Mouse (Mus musculus): ENCODE measurements at regions not wholly inside any gene's neighbourhood (a gene's known extent, or its start where the extent isn't known, plus 50 kb on each side); places are given as distances from the start of the nearest gene placed in this dataset.

DNA sequence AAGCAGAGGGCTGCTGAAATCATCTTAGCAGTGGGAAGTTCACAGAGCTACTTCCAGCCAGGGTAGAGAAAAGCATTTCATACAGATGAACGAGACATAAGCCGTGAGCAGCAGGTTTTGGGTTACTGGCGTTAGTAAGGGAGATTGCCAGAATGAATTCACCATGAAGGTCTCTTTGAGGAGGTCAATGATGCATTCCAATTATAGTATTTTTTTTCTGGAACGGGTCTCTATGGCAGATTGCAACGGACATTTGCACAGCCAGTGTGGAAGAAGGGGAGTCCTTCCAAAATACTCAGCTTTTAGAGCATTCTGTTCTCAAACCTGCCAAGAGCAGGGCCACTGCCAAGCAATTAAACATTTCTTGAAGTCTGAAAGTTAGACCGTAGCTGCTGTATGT is 201.4 kb upstream of the Luzp2 start:
- H3K9me3 ChIP-seq (ENCODE audit: control insufficient read depth, insufficient read depth, low read depth, low read length), result no peaks in the 10 kb centered on the region
- H3K36me3 ChIP-seq (ENCODE audit: control insufficient read depth, insufficient read depth, low read length, poor library complexity, severe bottlenecking), result no peaks in the 10 kb centered on the region
- in situ Hi-C loops (cut with MboI; ENCODE audit: low sequenced_read_pairs in 2 of 2, unreplicated experiment in 2 of 2), result no loop called here
- TF ChIP-seq CHD2 (IDR thresholded peaks at IDR 0.05; ENCODE audit: low read depth, low read length) (no peak), ZC3H11A (IDR thresholded peaks at IDR 0.05; ENCODE audit: borderline replicate concordance, low read depth, low read length) (no peak), ZNF384 (IDR thresholded peaks at IDR 0.05; ENCODE audit: low read depth, low read length) (no peak), MAFK (IDR thresholded peaks at IDR 0.05; ENCODE audit: insufficient read depth, low read depth, low read length) (no peak), HCFC1 (IDR thresholded peaks at IDR 0.05; ENCODE audit: borderline replicate concordance, insufficient read depth, low read length) (no peak)
- no peak for DNase-seq (ENCODE audit: low read depth, low spot score)
- H3K4me3 ChIP-seq (ENCODE audit: insufficient read depth in 1 of 2, low read depth in 1 of 2, low read length in 2 of 2, poor library complexity in 1 of 2, severe bottlenecking in 1 of 2), result no peak overlapping the region
- no peaks in the 10 kb centered on the region for H3K4me1 ChIP-seq (ENCODE audit: control insufficient read depth in 2 of 2, insufficient read depth in 2 of 2, low read length in 2 of 2, poor library complexity in 1 of 2)
- H3K9ac ChIP-seq (ENCODE audit: insufficient read depth, low read depth, low read length, poor library complexity, severe bottlenecking), result no peak overlapping the region
- no peak overlapping the region for H3K27ac ChIP-seq (ENCODE audit: insufficient read depth, low read depth, low read length, poor library complexity, severe bottlenecking)

DNA sequence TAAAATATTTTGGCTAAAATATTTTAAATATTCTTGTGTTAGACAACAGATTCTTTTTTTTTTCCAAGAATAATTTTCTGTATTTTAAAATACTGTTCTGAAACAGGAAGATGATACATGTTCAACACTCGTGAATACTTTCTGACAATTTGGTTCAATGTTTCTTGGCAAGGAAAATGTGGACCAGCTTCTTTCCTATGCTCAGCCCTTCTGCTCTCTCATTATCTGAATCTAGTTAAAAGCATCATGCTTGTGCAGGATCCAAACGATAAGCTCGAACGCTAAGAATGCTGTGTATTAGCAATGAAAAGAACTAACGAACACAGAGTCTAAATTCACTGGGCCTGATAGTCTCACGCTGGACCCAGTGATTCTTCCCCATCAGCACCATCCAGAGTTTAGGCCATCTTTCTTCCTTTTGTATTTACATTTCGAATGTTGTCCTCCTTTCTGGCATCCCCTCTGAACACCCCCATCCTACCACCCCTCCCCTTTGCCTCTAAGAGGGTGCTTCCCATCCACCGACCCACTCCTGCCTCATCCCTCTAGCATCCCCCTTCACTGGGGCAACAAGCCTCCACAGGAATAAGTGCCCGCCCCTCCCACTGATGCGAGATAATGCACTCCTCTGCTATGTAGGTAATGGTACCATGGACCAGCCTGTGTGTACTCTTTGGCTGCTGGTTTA is 200.8 kb upstream of the Luzp2 start:
- Histone ChIP-seq H3K4me3 (ENCODE audit: insufficient read depth in 1 of 2, low read depth in 1 of 2, low read length in 2 of 2, poor library complexity in 1 of 2, severe bottlenecking in 1 of 2) (no peak overlapping the region), H3K36me3 (ENCODE audit: control insufficient read depth, insufficient read depth, low read length, poor library complexity, severe bottlenecking) (no peaks in the 10 kb centered on the region), H3K9me3 (ENCODE audit: control insufficient read depth, insufficient read depth, low read depth, low read length) (no peaks in the 10 kb centered on the region), H3K9ac (ENCODE audit: insufficient read depth, low read depth, low read length, poor library complexity, severe bottlenecking) (no peak overlapping the region), H3K4me1 (ENCODE audit: control insufficient read depth in 2 of 2, insufficient read depth in 2 of 2, low read length in 2 of 2, poor library complexity in 1 of 2) (no peaks in the 10 kb centered on the region), H3K27ac (ENCODE audit: insufficient read depth, low read depth, low read length, poor library complexity, severe bottlenecking) (no peak overlapping the region)
- no peak for TF ChIP-seq MAFK (IDR thresholded peaks at IDR 0.05; ENCODE audit: insufficient read depth, low read depth, low read length)
- TF ChIP-seq ZC3H11A (IDR thresholded peaks at IDR 0.05; ENCODE audit: borderline replicate concordance, low read depth, low read length), result no peak
- TF ChIP-seq ZNF384 (IDR thresholded peaks at IDR 0.05; ENCODE audit: low read depth, low read length), result no peak
- no peak for TF ChIP-seq HCFC1 (IDR thresholded peaks at IDR 0.05; ENCODE audit: borderline replicate concordance, insufficient read depth, low read length)
- TF ChIP-seq CHD2 (IDR thresholded peaks at IDR 0.05; ENCODE audit: low read depth, low read length), result no peak
- DNase-seq (ENCODE audit: low read depth, low spot score), result no peak
- in situ Hi-C loops (cut with MboI; ENCODE audit: low sequenced_read_pairs in 2 of 2, unreplicated experiment in 2 of 2), result no loop called here

DNA sequence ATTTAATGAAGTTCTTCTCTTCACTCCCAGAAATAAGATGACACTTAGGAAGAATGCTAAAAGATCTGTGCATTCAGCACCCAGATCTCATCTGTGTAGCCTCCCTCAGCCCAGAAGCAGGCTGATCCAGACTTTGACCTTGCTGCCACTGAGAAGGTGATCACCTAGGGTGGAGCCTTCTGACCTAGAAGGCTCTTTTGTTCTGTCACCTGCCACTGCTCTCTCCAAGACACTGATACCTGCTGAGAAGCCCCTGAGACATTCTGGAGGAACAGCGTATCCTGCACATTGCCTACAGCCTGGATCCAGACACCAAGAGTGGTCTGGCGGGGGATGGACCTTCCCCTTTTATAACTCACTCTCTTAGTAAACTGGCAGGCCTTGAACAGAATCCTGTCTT is 190.0 kb upstream of the Luzp2 start:
- no peaks in the 10 kb centered on the region for H3K9me3 ChIP-seq (ENCODE audit: control insufficient read depth, insufficient read depth, low read depth, low read length)
- H3K27ac ChIP-seq (ENCODE audit: insufficient read depth, low read depth, low read length, poor library complexity, severe bottlenecking), result no peak overlapping the region
- in situ Hi-C loops (cut with MboI; ENCODE audit: low sequenced_read_pairs in 2 of 2, unreplicated experiment in 2 of 2), result no loop called here
- TF ChIP-seq HCFC1 (IDR thresholded peaks at IDR 0.05; ENCODE audit: borderline replicate concordance, insufficient read depth, low read length) (no peak), ZNF384 (IDR thresholded peaks at IDR 0.05; ENCODE audit: low read depth, low read length) (no peak), MAFK (IDR thresholded peaks at IDR 0.05; ENCODE audit: insufficient read depth, low read depth, low read length) (no peak), ZC3H11A (IDR thresholded peaks at IDR 0.05; ENCODE audit: borderline replicate concordance, low read depth, low read length) (no peak), CHD2 (IDR thresholded peaks at IDR 0.05; ENCODE audit: low read depth, low read length) (no peak)
- DNase-seq (ENCODE audit: low read depth, low spot score), result no peak
- no peak overlapping the region for H3K4me3 ChIP-seq (ENCODE audit: insufficient read depth in 1 of 2, low read depth in 1 of 2, low read length in 2 of 2, poor library complexity in 1 of 2, severe bottlenecking in 1 of 2)
- no peak overlapping the region for H3K9ac ChIP-seq (ENCODE audit: insufficient read depth, low read depth, low read length, poor library complexity, severe bottlenecking)
- H3K36me3 ChIP-seq (ENCODE audit: control insufficient read depth, insufficient read depth, low read length, poor library complexity, severe bottlenecking), result no peaks in the 10 kb centered on the region
- H3K4me1 ChIP-seq (ENCODE audit: control insufficient read depth in 2 of 2, insufficient read depth in 2 of 2, low read length in 2 of 2, poor library complexity in 1 of 2), result no peaks in the 10 kb centered on the region

DNA sequence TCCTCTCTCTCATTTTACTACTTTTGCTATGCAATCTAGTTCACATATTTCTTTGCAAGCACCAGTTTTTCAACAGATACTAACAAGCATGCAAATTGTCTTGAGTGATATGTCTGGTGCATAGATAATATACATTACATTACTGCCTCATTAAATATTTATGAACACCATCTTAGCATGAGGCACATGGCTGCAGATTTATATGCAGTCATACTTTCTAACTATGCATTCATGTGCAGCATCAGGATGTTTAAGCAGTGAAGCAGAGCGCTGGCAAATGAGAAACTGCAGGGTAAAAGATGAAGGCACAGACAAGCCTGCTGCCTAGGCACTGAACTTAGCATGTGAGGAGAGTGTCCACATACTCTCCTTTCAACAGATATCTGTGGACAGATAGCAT is 186.3 kb upstream of the Luzp2 start:
- in situ Hi-C loops (cut with MboI; ENCODE audit: low sequenced_read_pairs in 2 of 2, unreplicated experiment in 2 of 2), result no loop called here
- Histone ChIP-seq H3K36me3 (ENCODE audit: control insufficient read depth, insufficient read depth, low read length, poor library complexity, severe bottlenecking) (no peaks in the 10 kb centered on the region), H3K4me3 (ENCODE audit: insufficient read depth in 1 of 2, low read depth in 1 of 2, low read length in 2 of 2, poor library complexity in 1 of 2, severe bottlenecking in 1 of 2) (no peak overlapping the region), H3K27ac (ENCODE audit: insufficient read depth, low read depth, low read length, poor library complexity, severe bottlenecking) (no peak overlapping the region), H3K4me1 (ENCODE audit: control insufficient read depth in 2 of 2, insufficient read depth in 2 of 2, low read length in 2 of 2, poor library complexity in 1 of 2) (no peaks in the 10 kb centered on the region), H3K9ac (ENCODE audit: insufficient read depth, low read depth, low read length, poor library complexity, severe bottlenecking) (no peak overlapping the region), H3K9me3 (ENCODE audit: control insufficient read depth, insufficient read depth, low read depth, low read length) (no peaks in the 10 kb centered on the region)
- DNase-seq (ENCODE audit: low read depth, low spot score), result no peak
- TF ChIP-seq ZNF384 (IDR thresholded peaks at IDR 0.05; ENCODE audit: low read depth, low read length) (no peak), CHD2 (IDR thresholded peaks at IDR 0.05; ENCODE audit: low read depth, low read length) (no peak), HCFC1 (IDR thresholded peaks at IDR 0.05; ENCODE audit: borderline replicate concordance, insufficient read depth, low read length) (no peak)

Measured in ES-E14 (cell line).